ENCODE assay signal across 8 mouse cellular contexts in genomic region chr11:60728260-60728761, GRCm38 (mm10). TPM values are rescaled to one million over a fixed set of nuclear protein-coding genes. Genes with fewer than 3 reads are reported as not detected.
A peak's percentile ranks its signal among the peaks of the same experiment; 100 is the strongest.
DNase-seq lines count a peak whose midpoint lies in the region; ATAC-seq and TF ChIP-seq lines count a peak whose summit lies in the region.

Mief2 (plus strand) TSS chr11:60728398.

- intact Hi-C loops in heart, postnatal 36 days (cut with DNase I) = loop anchor here (2.0 kb wide), 1 partner anchor 48 kb away; the partner anchor contains the start of genes Smcr8 and Top3a

- H3K27me3 ChIP-seq in G1E (ENCODE audit: insufficient read depth, low read length) = no peaks in the 10 kb centered on the region
- no peaks in the 10 kb centered on the region for H3K27me3 ChIP-seq in forebrain, embryonic 16.5 days (replicated peaks; ENCODE audit: control insufficient read depth, insufficient read depth, low read length)
- H3K27me3 ChIP-seq in lung, embryonic 14.5 days (ENCODE audit: insufficient read depth, low read length) = no peaks in the 10 kb centered on the region
- no peaks in the 10 kb centered on the region for H3K27me3 ChIP-seq in thymus, adult 2 months (ENCODE audit: control insufficient read depth, insufficient read depth, low read length)

- TF ChIP-seq POLR2A in olfactory bulb, adult 2 months (IDR thresholded peaks at IDR 0.05; ENCODE audit: insufficient read depth, low read depth, low read length) = peak; percentile 38; the same call in 1 of the 2 replicates
- peak; percentile 60 for TF ChIP-seq POLR2A in thymus, adult 2 months (IDR thresholded peaks at IDR 0.05; ENCODE audit: control insufficient read depth, extremely low read depth, insufficient read depth, low read length, poor library complexity)

- peaks cover 61% of the 10 kb centered on the region for H3K36me3 ChIP-seq in G1E (replicated peaks)
- peaks cover 24% of the 10 kb centered on the region for H3K36me3 ChIP-seq in forebrain, embryonic 16.5 days (ENCODE audit: control insufficient read depth, insufficient read depth)
- peaks cover 39% of the 10 kb centered on the region for H3K36me3 ChIP-seq in lung, embryonic 14.5 days (ENCODE audit: insufficient read depth)
- H3K36me3 ChIP-seq in thymus, adult 2 months (ENCODE audit: control insufficient read depth, insufficient read depth, low read length) = peaks cover 9% of the 10 kb centered on the region

- H3K4me1 ChIP-seq in G1E (ENCODE audit: insufficient read depth, low read depth, low read length) = peaks cover 63% of the 10 kb centered on the region
- peaks cover 27% of the 10 kb centered on the region for H3K4me1 ChIP-seq in forebrain, embryonic 16.5 days (replicated peaks; ENCODE audit: control insufficient read depth, insufficient read depth, low read length)
- peaks cover 18% of the 10 kb centered on the region for H3K4me1 ChIP-seq in lung, embryonic 14.5 days (ENCODE audit: insufficient read depth)
- peaks cover 20% of the 10 kb centered on the region for H3K4me1 ChIP-seq in olfactory bulb, adult 2 months (ENCODE audit: control insufficient read depth, insufficient read depth, low read length)
- H3K4me1 ChIP-seq in thymus, adult 2 months (replicated peaks; ENCODE audit: control insufficient read depth, insufficient read depth, low read length) = peaks cover 18% of the 10 kb centered on the region

- TF ChIP-seq CTCF in G1E (IDR thresholded peaks at IDR 0.05; ENCODE audit: low read depth, low read length) = no peak
- TF ChIP-seq CTCF in layer of hippocampus, adult 2 months (conservative IDR thresholded peaks at IDR 0.05) = no peak
- no peak for TF ChIP-seq CTCF in lung, embryonic 14.5 days (IDR thresholded peaks at IDR 0.05; ENCODE audit: low read depth)
- no peak for TF ChIP-seq CTCF in olfactory bulb, adult 2 months (IDR thresholded peaks at IDR 0.05; ENCODE audit: insufficient read depth, low read depth, low read length)
- TF ChIP-seq CTCF in thymus, adult 2 months (IDR thresholded peaks at IDR 0.05; ENCODE audit: borderline replicate concordance, control insufficient read depth, extremely low read depth, insufficient read depth, low read length, poor library complexity) = peak; percentile 61; the same call in 1 of the 2 replicates

- peak within 1 kb of the TSS; percentile 95 for H3K9ac ChIP-seq in forebrain, embryonic 16.5 days (replicated peaks; ENCODE audit: low read depth, low read length)
- H3K9ac ChIP-seq in lung, embryonic 14.5 days = peak within 1 kb of the TSS; percentile 87

- DNase-seq in G1E (ENCODE audit: low spot score) = peak; percentile 100
- peak; percentile 94 to 97 for DNase-seq in cerebellum, adult 18-20 months
- peak; percentile 91 to 94 for DNase-seq in heart, postnatal 36 days
- peak; percentile 89 to 95 for DNase-seq in layer of hippocampus, adult 2 months (ENCODE audit: low spot score in 2 of 2)
- DNase-seq in lung, embryonic 14.5 days = peak; percentile 97
- DNase-seq in thymus, adult 2 months = peak; percentile 92

- H3K9me3 ChIP-seq in G1E (replicated peaks) = no peaks in the 10 kb centered on the region
- H3K9me3 ChIP-seq in forebrain, embryonic 16.5 days (ENCODE audit: control insufficient read depth, low read length) = no peaks in the 10 kb centered on the region
- no peaks in the 10 kb centered on the region for H3K9me3 ChIP-seq in lung, embryonic 14.5 days (ENCODE audit: low read depth, low read length)

- ATAC-seq in G1E (ENCODE audit: extremely low read depth, insufficient number of reproducible peaks, low FRiP score, poor library complexity, severe bottlenecking) = peak; percentile 87
- ATAC-seq in forebrain, embryonic 16.5 days = peak; percentile 97
- peak; percentile 91 for ATAC-seq in lung, embryonic 14.5 days (ENCODE audit: insufficient read depth)

- peak within 1 kb of the TSS; percentile 85 for H3K27ac ChIP-seq in forebrain, embryonic 16.5 days (ENCODE audit: low read length)
- peak within 1 kb of the TSS; percentile 85 for H3K27ac ChIP-seq in layer of hippocampus, adult 2 months
- peak within 1 kb of the TSS; percentile 87 for H3K27ac ChIP-seq in lung, embryonic 14.5 days (ENCODE audit: low read depth)
- peak within 1 kb of the TSS; percentile 69 for H3K27ac ChIP-seq in olfactory bulb, adult 2 months (ENCODE audit: insufficient read depth, low read depth, low read length)
- peak within 1 kb of the TSS; percentile 76 for H3K27ac ChIP-seq in thymus, adult 2 months (ENCODE audit: control insufficient read depth, insufficient read depth, low read length)

- WGBS in forebrain, embryonic 16.5 days = under 1% methylated on average over 44 of the region's 44 CpGs
- under 1% methylated on average over 44 of the region's 44 CpGs for whole genome bisulfite sequencing in lung, embryonic 14.5 days
- WGBS in olfactory bulb, adult 2 months = under 1% methylated on average over 44 of the region's 44 CpGs
- under 1% methylated on average over 44 of the region's 44 CpGs for WGBS in thymus, adult 2 months

- H3K4me2 ChIP-seq in forebrain, embryonic 16.5 days (ENCODE audit: low read length) = peak within 1 kb of the TSS; percentile 75
- H3K4me2 ChIP-seq in lung, embryonic 14.5 days = peak within 1 kb of the TSS; percentile 77

- H3K4me3 ChIP-seq in G1E (ENCODE audit: low read depth, low read length) = peak within 1 kb of the TSS; percentile 81
- peak within 1 kb of the TSS; percentile 91 for H3K4me3 ChIP-seq in forebrain, embryonic 16.5 days (replicated peaks; ENCODE audit: low read length)
- peak within 1 kb of the TSS; percentile 100 for H3K4me3 ChIP-seq in layer of hippocampus, adult 2 months
- peak within 1 kb of the TSS; percentile 87 for H3K4me3 ChIP-seq in lung, embryonic 14.5 days (ENCODE audit: low read depth, low read length)
- peak within 1 kb of the TSS; percentile 89 for H3K4me3 ChIP-seq in olfactory bulb, adult 2 months (ENCODE audit: insufficient read depth, low read depth, low read length)
- peak within 1 kb of the TSS; percentile 91 for H3K4me3 ChIP-seq in thymus, adult 2 months (ENCODE audit: control insufficient read depth, insufficient read depth, low read length)

RNA-seq across cellular contexts. Expression of gene Mief2, which starts in this region (rescaled TPM):
- total RNA-seq in G1E (2014; fragmentation: Nextera tagmentation) = 2.7 and 3.4 TPM in 2 replicates
- total RNA-seq in G1E (2017) = 5.8 and 7.8 TPM in 2 replicates
- polyA plus RNA-seq in G1E (2012) = 16.0 and 22.1 TPM in 2 replicates
- 25.5 and 25.7 TPM in 2 replicates for polyA plus RNA-seq in forebrain, embryonic 16.5 days (2015; fragmentation: Nextera tagmentation; extraction: Ambion mirVana)
- 10 to 100 TPM; 36.1 to 36.4 TPM for total RNA-seq in heart, postnatal 36 days (2021)
- 10 to 100 TPM; 21.2 to 25.0 TPM for total RNA-seq in layer of hippocampus, adult 2 months (2021)
- polyA plus RNA-seq in lung, embryonic 14.5 days (2014; fragmentation: Nextera tagmentation; extraction: Ambion mirVana) = 12.9 and 15.3 TPM in 2 replicates
- not detected in 2 replicates for polyA plus RNA-seq in olfactory bulb, adult 2 months (2012; ENCODE audit: insufficient read depth, insufficient read length, low replicate concordance, missing spikeins)
- polyA plus RNA-seq in thymus, adult 2 months (2012; rRNA removed) = 26.1 and 26.6 TPM in 2 replicates

Comparison
In these comparisons a context has a peak if more than half of its experiments do, and no peak if none do; other contexts are left out.
1. Peak in every context shown above with its lines: DNase-seq, ATAC-seq, H3K4me3 ChIP-seq and H3K27ac ChIP-seq.
2. RNA of gene Mief2 (polyA plus RNA-seq): 26.1 to 26.6 TPM in thymus, adult 2 months, 25.5 to 25.7 TPM in forebrain, embryonic 16.5 days, 16.0 to 22.1 TPM in G1E and 12.9 to 15.3 TPM in lung, embryonic 14.5 days; not detected in olfactory bulb, adult 2 months; every median in the first group is over 10 times any median in the second.